ENCODE assay signal across 32 mouse cellular contexts in genomic region chr17:25900193-25900592, GRCm38 (mm10). TPM values are rescaled to one million over a fixed set of nuclear protein-coding genes. Genes with fewer than 3 reads are reported as not detected.
DNase-seq lines count a peak whose midpoint lies in the region; ATAC-seq and TF ChIP-seq lines count a peak whose summit lies in the region.
"Had no signal": no experiment of that assay in that cellular context is flagged by ENCODE, and none has a peak within 500 bp of the region (broad histone marks: within the 10 kb centered on the region; RNA-seq: fewer than 3 reads in every experiment).

No protein-coding gene starts in this region.

- H3K4me2 ChIP-seq in liver, embryonic 14.5 days (ENCODE audit: low read depth): no peak overlapping the region
- H3K4me2 ChIP-seq in liver, embryonic 11.5 days: no peak overlapping the region
- H3K4me2 ChIP-seq: embryonic facial prominence, embryonic 13.5 days; forebrain, embryonic 13.5 days; heart, embryonic 12.5 days; heart, embryonic 15.5 days; hindbrain, embryonic 14.5 days had no signal

- no peak for TF ChIP-seq EP300 in heart, adult 2 months (IDR thresholded peaks at IDR 0.05; ENCODE audit: insufficient read depth, low read depth, low read length)
- no peak for TF ChIP-seq EP300 in liver, embryonic 14.5 days (IDR thresholded peaks at IDR 0.05; ENCODE audit: low read depth)

- no peaks in the 10 kb centered on the region for H3K9me3 ChIP-seq in liver, embryonic 14.5 days (ENCODE audit: control insufficient read depth, low read length)
- H3K9me3 ChIP-seq in liver, embryonic 11.5 days (ENCODE audit: control insufficient read depth, low read length): no peaks in the 10 kb centered on the region
- no peaks in the 10 kb centered on the region for H3K9me3 ChIP-seq in E14TG2a.4 (ENCODE audit: low read length)
- H3K9me3 ChIP-seq: embryonic facial prominence, embryonic 10.5 days; embryonic facial prominence, embryonic 13.5 days; forebrain, embryonic 13.5 days; heart, embryonic 12.5 days; heart, embryonic 15.5 days had no signal

- H3K4me1 ChIP-seq in heart, adult 2 months (ENCODE audit: control insufficient read depth, insufficient read depth, low read length): no peaks in the 10 kb centered on the region
- H3K4me1 ChIP-seq in liver, embryonic 14.5 days (replicated peaks; ENCODE audit: control insufficient read depth in 2 of 2, insufficient read depth in 2 of 2, low read length in 1 of 2): no peaks in the 10 kb centered on the region
- H3K4me1 ChIP-seq in liver, embryonic 11.5 days (replicated peaks; ENCODE audit: control insufficient read depth, insufficient read depth, low read length): peaks cover 11% of the 10 kb centered on the region
- H3K4me1 ChIP-seq in E14TG2a.4 (replicated peaks; ENCODE audit: low read depth, low read length): peaks cover 44% of the 10 kb centered on the region
- H3K4me1 ChIP-seq: embryonic facial prominence, embryonic 13.5 days; forebrain, embryonic 13.5 days had no signal

- 0 out of 2 replicates have a peak, but pooled peaks have one; percentile 6 for TF ChIP-seq CTCF in heart, adult 2 months (IDR thresholded peaks at IDR 0.05)
- TF ChIP-seq CTCF in liver, embryonic 14.5 days (IDR thresholded peaks at IDR 0.05; ENCODE audit: low read depth): 0 out of 2 replicates have a peak, but pooled peaks have one; percentile 10
- peak; percentile 42 for TF ChIP-seq CTCF in E14TG2a.4 (conservative IDR thresholded peaks at IDR 0.05; ENCODE audit: low read length)

- WGBS in heart, adult 2 months: 95% methylated on average over 1 of the region's 1 CpGs
- WGBS in liver, embryonic 14.5 days (ENCODE audit: insufficient replicate concordance): 83% methylated on average over 1 of the region's 1 CpGs
- WGBS in liver, embryonic 11.5 days: 87% methylated on average over 1 of the region's 1 CpGs

- intact Hi-C loops in heart, adult 2 months (cut with DNase I): no loop called here

- H3K27ac ChIP-seq in heart, adult 2 months: no peak overlapping the region
- H3K27ac ChIP-seq in liver, embryonic 14.5 days: no peak overlapping the region
- H3K27ac ChIP-seq in liver, embryonic 11.5 days (ENCODE audit: low read depth, low read length): no peak overlapping the region
- H3K27ac ChIP-seq: embryonic facial prominence, embryonic 10.5 days; embryonic facial prominence, embryonic 13.5 days; forebrain, embryonic 13.5 days; heart, embryonic 15.5 days; hindbrain, embryonic 14.5 days; hindbrain, postnatal 0 days had no signal

- no peak overlapping the region for H3K4me3 ChIP-seq in heart, adult 2 months
- no peak overlapping the region for H3K4me3 ChIP-seq in liver, embryonic 14.5 days (ENCODE audit: insufficient read depth in 1 of 2, low read depth in 2 of 2, low read length in 2 of 2)
- H3K4me3 ChIP-seq in liver, embryonic 11.5 days (ENCODE audit: low read depth, low read length): no peak overlapping the region
- no peak overlapping the region for H3K4me3 ChIP-seq in E14TG2a.4 (replicated peaks; ENCODE audit: low read length)
- H3K4me3 ChIP-seq: embryonic facial prominence, embryonic 10.5 days; embryonic facial prominence, embryonic 13.5 days; erythroblast, embryonic 14.5 days; forebrain, embryonic 13.5 days; heart, embryonic 12.5 days; heart, embryonic 15.5 days had no signal

- no peak overlapping the region for H3K9ac ChIP-seq in heart, adult 2 months (ENCODE audit: low read depth, low read length)
- H3K9ac ChIP-seq in liver, embryonic 14.5 days (replicated peaks): no peak overlapping the region
- no peak overlapping the region for H3K9ac ChIP-seq in liver, embryonic 11.5 days (ENCODE audit: low read depth, low read length)
- H3K9ac ChIP-seq: embryonic facial prominence, embryonic 13.5 days; forebrain, embryonic 13.5 days; heart, embryonic 12.5 days; heart, embryonic 15.5 days; hindbrain, embryonic 14.5 days had no signal

- H3K27me3 ChIP-seq in heart, adult 2 months (ENCODE audit: control insufficient read depth, insufficient read depth, low read length): no peaks in the 10 kb centered on the region
- H3K27me3 ChIP-seq in liver, embryonic 14.5 days (ENCODE audit: control insufficient read depth, insufficient read depth, low read length): no peaks in the 10 kb centered on the region
- H3K27me3 ChIP-seq in liver, embryonic 11.5 days (replicated peaks; ENCODE audit: control insufficient read depth, insufficient read depth, low read length): no peaks in the 10 kb centered on the region
- H3K27me3 ChIP-seq in E14TG2a.4 (ENCODE audit: insufficient read depth, low read length): no peaks in the 10 kb centered on the region
- H3K27me3 ChIP-seq: CH12.LX; embryonic facial prominence, embryonic 13.5 days; forebrain, embryonic 13.5 days; heart, embryonic 12.5 days; heart, embryonic 15.5 days had no signal

- no peak for TF ChIP-seq POLR2A in heart, adult 2 months (IDR thresholded peaks at IDR 0.05; ENCODE audit: insufficient read depth, low read depth, low read length)

- H3K36me3 ChIP-seq in heart, adult 2 months (ENCODE audit: control insufficient read depth, insufficient read depth, low read length): no peaks in the 10 kb centered on the region
- H3K36me3 ChIP-seq in liver, embryonic 14.5 days (replicated peaks; ENCODE audit: control insufficient read depth, insufficient read depth, low read depth): no peaks in the 10 kb centered on the region
- H3K36me3 ChIP-seq in liver, embryonic 11.5 days (ENCODE audit: control insufficient read depth, insufficient read depth, low read length): peaks cover 5% of the 10 kb centered on the region
- H3K36me3 ChIP-seq in E14TG2a.4 (ENCODE audit: insufficient read depth, low read length): peaks cover 32% of the 10 kb centered on the region

- H3K79me2 ChIP-seq in heart, adult 2 months (replicated peaks; ENCODE audit: control insufficient read depth, insufficient read depth, low read length): peaks cover 5% of the 10 kb centered on the region

- ATAC-seq in liver, embryonic 14.5 days (ENCODE audit: insufficient read depth): no peak
- no peak for ATAC-seq in liver, embryonic 11.5 days (replicated peaks; ENCODE audit: low FRiP score)
- ATAC-seq: forebrain, embryonic 13.5 days; forebrain, embryonic 16.5 days; hindbrain, postnatal 0 days; inflammation-experienced regulatory T-cells, adult 6 months; intestine, embryonic 16.5 days had no signal

- DNase-seq in heart, adult 2 months: no peak
- no peak for DNase-seq in heart, adult 18-20 months
- no peak for DNase-seq in liver, embryonic 14.5 days (ENCODE audit: low read depth in 3 of 3, low spot score in 3 of 3)
- no peak for DNase-seq in liver, embryonic 11.5 days (ENCODE audit: low spot score)
- DNase-seq in R1 (ENCODE audit: low read depth, low spot score): peak; percentile 57
- DNase-seq in frontal cortex, postnatal 36 days (ENCODE audit: low spot score in 2 of 2): no peak
- DNase-seq in spleen, postnatal 14 days (ENCODE audit: low spot score in 2 of 2): no peak
- DNase-seq: adrenal gland, adult 2 months; adrenal gland, postnatal 14 days; B cell, adult 2 months; cerebellum, adult 11 months; cerebellum, adult 2 months; cerebellum, postnatal 10 days; cerebellum, postnatal 36 days; embryo, embryonic 11 days; gastrocnemius, postnatal 10 days; gastrocnemius, postnatal 36 days; heart, postnatal 10 days; heart, postnatal 36 days had no signal

RNA-seq across cellular contexts. Expression of gene Rab40c, which starts 19.3 kb away (rescaled TPM):
- 10 to 100 TPM; 15.2 to 17.6 TPM for total RNA-seq in heart, adult 2 months (2021)
- 20.5 and 33.8 TPM in 2 replicates for polyA plus RNA-seq in heart, adult 2 months (2012; rRNA removed)
- total RNA-seq in heart, adult 18-20 months (2021): 10 to 100 TPM; 14.5 to 15.3 TPM
- 6.4 and 7.8 TPM in 2 replicates for polyA plus RNA-seq in liver, embryonic 14.5 days (2012; rRNA removed)
- polyA plus RNA-seq in liver, embryonic 14.5 days (2014; fragmentation: Nextera tagmentation; extraction: Ambion mirVana): 3.4 and 3.8 TPM in 2 replicates
- 9.9 and 10.7 TPM in 2 replicates for polyA plus RNA-seq in liver, embryonic 11.5 days (2014; fragmentation: Nextera tagmentation; extraction: Ambion mirVana)

RNA-seq across cellular contexts. Expression of gene Wfikkn1, which starts 19.5 kb away (rescaled TPM):
- under 1 TPM; 0.50 to 0.82 TPM for total RNA-seq in heart, adult 2 months (2021)
- 0.29 and 0.44 TPM in 2 replicates for polyA plus RNA-seq in heart, adult 2 months (2012; rRNA removed)
- under 1 TPM; 0.21 to 0.50 TPM for total RNA-seq in heart, adult 18-20 months (2021)
- 0.54 and 0.71 TPM in 2 replicates for polyA plus RNA-seq in liver, embryonic 14.5 days (2012; rRNA removed)
- 0.52 and 0.67 TPM in 2 replicates for polyA plus RNA-seq in liver, embryonic 14.5 days (2014; fragmentation: Nextera tagmentation; extraction: Ambion mirVana)
- 2.1 and 2.4 TPM in 2 replicates for polyA plus RNA-seq in liver, embryonic 11.5 days (2014; fragmentation: Nextera tagmentation; extraction: Ambion mirVana)

RNA-seq across cellular contexts. Expression of gene Mettl26, which starts 25.3 kb away (rescaled TPM):
- 10 to 100 TPM; 12.7 TPM for total RNA-seq in heart, adult 2 months (2021)
- 24.8 and 30.5 TPM in 2 replicates for polyA plus RNA-seq in heart, adult 2 months (2012; rRNA removed)
- 10 to 100 TPM; 11.8 to 15.2 TPM for total RNA-seq in heart, adult 18-20 months (2021)
- polyA plus RNA-seq in liver, embryonic 14.5 days (2012; rRNA removed): 45.3 and 47.6 TPM in 2 replicates
- 46.5 and 50.3 TPM in 2 replicates for polyA plus RNA-seq in liver, embryonic 14.5 days (2014; fragmentation: Nextera tagmentation; extraction: Ambion mirVana)
- polyA plus RNA-seq in liver, embryonic 11.5 days (2014; fragmentation: Nextera tagmentation; extraction: Ambion mirVana): 70.7 and 74.5 TPM in 2 replicates

RNA-seq across cellular contexts. Expression of gene Mcrip2, which starts 31.6 kb away (rescaled TPM):
- 100 to 1,000 TPM; 234 to 288 TPM for total RNA-seq in heart, adult 2 months (2021)
- polyA plus RNA-seq in heart, adult 2 months (2012; rRNA removed): 189 and 254 TPM in 2 replicates
- 100 to 1,000 TPM; 283 to 318 TPM for total RNA-seq in heart, adult 18-20 months (2021)
- 22.1 and 23.1 TPM in 2 replicates for polyA plus RNA-seq in liver, embryonic 14.5 days (2012; rRNA removed)
- 44.0 and 44.9 TPM in 2 replicates for polyA plus RNA-seq in liver, embryonic 14.5 days (2014; fragmentation: Nextera tagmentation; extraction: Ambion mirVana)
- 96.5 and 110 TPM in 2 replicates for polyA plus RNA-seq in liver, embryonic 11.5 days (2014; fragmentation: Nextera tagmentation; extraction: Ambion mirVana)

RNA-seq across cellular contexts. Expression of gene Wdr90, which starts 38.9 kb away (rescaled TPM):
- 1 to 10 TPM; 1.2 to 1.3 TPM for total RNA-seq in heart, adult 2 months (2021)
- 8.0 and 8.5 TPM in 2 replicates for polyA plus RNA-seq in heart, adult 2 months (2012; rRNA removed)
- total RNA-seq in heart, adult 18-20 months (2021): 1 to 10 TPM; 1.0 to 2.3 TPM
- 18.1 and 19.6 TPM in 2 replicates for polyA plus RNA-seq in liver, embryonic 14.5 days (2012; rRNA removed)
- polyA plus RNA-seq in liver, embryonic 14.5 days (2014; fragmentation: Nextera tagmentation; extraction: Ambion mirVana): 7.5 and 11.1 TPM in 2 replicates
- polyA plus RNA-seq in liver, embryonic 11.5 days (2014; fragmentation: Nextera tagmentation; extraction: Ambion mirVana): 22.2 and 25.7 TPM in 2 replicates
